Mouse (Mus musculus): Measurements from ENCODE around the gene Crb3. TPM values are rescaled to one million over a fixed set of nuclear protein-coding genes. Genes with fewer than 3 reads are reported as not detected.

The Crb3 gene
- polyA plus RNA-seq, 1 experiment from 2014 or later, result 1.2 TPM

GRCm38 (mm10) chr17:57095855-57096622 lies 37.1 kb downstream of the Crb3 start:
- no peak overlapping the region for H3K9ac ChIP-seq (ENCODE audit: low read length)
- DNase-seq (ENCODE audit: low spot score, missing footprints) (peak; percentile 94), ATAC-seq (ENCODE audit: low FRiP score) (peak; percentile 81)
- no peaks in the 10 kb centered on the region for H3K9me3 ChIP-seq (ENCODE audit: control insufficient read depth, low read length)
- peak overlapping the region; percentile 29 for H3K4me2 ChIP-seq
- H3K27ac ChIP-seq (ENCODE audit: low read depth, low read length), result no peak overlapping the region
- 3% methylated on average over 18 of the region's 19 CpGs for WGBS
- H3K4me1 ChIP-seq (ENCODE audit: control insufficient read depth, insufficient read depth, low read length), result no peaks in the 10 kb centered on the region
- H3K27me3 ChIP-seq (ENCODE audit: control insufficient read depth, insufficient read depth, low read length), result no peaks in the 10 kb centered on the region
- H3K4me3 ChIP-seq (ENCODE audit: low read depth, low read length), result no peak overlapping the region
- H3K36me3 ChIP-seq (ENCODE audit: control insufficient read depth, insufficient read depth, low read length), result no peaks in the 10 kb centered on the region

GRCm38 (mm10) chr17:57096623-57096920 lies 37.7 kb downstream of the Crb3 start:
- Histone ChIP-seq H3K27me3 (ENCODE audit: control insufficient read depth, insufficient read depth, low read length) (no peaks in the 10 kb centered on the region), H3K4me2 (peak overlapping the region; percentile 29), H3K9me3 (ENCODE audit: control insufficient read depth, low read length) (no peaks in the 10 kb centered on the region), H3K4me1 (ENCODE audit: control insufficient read depth, insufficient read depth, low read length) (no peaks in the 10 kb centered on the region), H3K9ac (ENCODE audit: low read length) (no peak overlapping the region), H3K4me3 (ENCODE audit: low read depth, low read length) (no peak overlapping the region), H3K27ac (ENCODE audit: low read depth, low read length) (no peak overlapping the region), H3K36me3 (ENCODE audit: control insufficient read depth, insufficient read depth, low read length) (no peaks in the 10 kb centered on the region)
- 1% methylated on average over 11 of the region's 11 CpGs for WGBS
- ATAC-seq (ENCODE audit: low FRiP score) (peak; percentile 85), DNase-seq (ENCODE audit: low spot score, missing footprints) (peak; percentile 97)

GRCm38 (mm10) chr17:57098321-57098720 lies 39.4 kb downstream of the Crb3 start:
- 83% methylated on average over 5 of the region's 5 CpGs for WGBS

DNA sequence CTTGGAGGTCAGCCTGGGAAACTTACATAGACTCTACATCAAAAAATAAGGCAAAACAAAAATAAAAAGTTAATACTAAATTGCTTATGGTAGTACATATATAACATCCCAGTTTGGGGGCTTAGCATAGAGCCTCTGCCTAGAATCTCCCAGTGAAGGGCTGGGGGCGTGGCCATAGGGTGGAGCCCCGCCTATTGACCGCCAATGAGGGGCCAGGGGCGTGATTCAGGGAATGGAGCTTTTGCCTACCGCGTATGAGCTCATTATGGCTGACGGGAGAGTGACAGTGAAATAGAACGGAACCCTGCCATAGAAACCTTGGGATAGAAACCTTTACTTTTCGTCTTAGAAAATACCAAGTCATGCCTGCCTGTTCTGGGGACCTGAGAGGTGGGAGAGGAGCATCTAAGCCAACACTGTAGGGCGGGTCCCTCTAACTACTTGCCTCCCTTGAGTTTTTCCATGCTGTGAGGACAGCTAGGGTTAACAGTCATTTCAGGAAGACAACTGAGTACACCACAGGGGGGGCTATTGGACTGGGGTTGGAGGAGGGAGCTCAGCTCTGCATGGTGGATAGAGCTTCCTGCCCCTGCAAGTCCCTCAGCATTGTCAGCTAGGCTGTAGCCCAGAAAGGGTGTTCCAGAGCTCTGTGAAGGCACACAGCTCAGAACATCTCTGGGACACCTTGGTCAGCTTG lies 40.9 kb downstream of the Crb3 start:
- Histone ChIP-seq H3K4me2 (no peak overlapping the region), H3K27me3 (ENCODE audit: control insufficient read depth, insufficient read depth, low read length) (no peaks in the 10 kb centered on the region), H3K4me1 (ENCODE audit: control insufficient read depth, insufficient read depth, low read length) (peaks cover 4% of the 10 kb centered on the region; the same call in 1 of the 2 replicates), H3K27ac (ENCODE audit: low read depth, low read length) (no peak overlapping the region), H3K36me3 (ENCODE audit: control insufficient read depth, insufficient read depth, low read length) (no peaks in the 10 kb centered on the region), H3K4me3 (ENCODE audit: low read depth, low read length) (no peak overlapping the region), H3K9ac (ENCODE audit: low read length) (no peak overlapping the region), H3K9me3 (ENCODE audit: control insufficient read depth, low read length) (no peaks in the 10 kb centered on the region)
- peak; percentile 84 for DNase-seq (ENCODE audit: low spot score, missing footprints)
- 9% methylated on average over 10 of the region's 10 CpGs for WGBS
- no peak for ATAC-seq (ENCODE audit: low FRiP score)

More at GRCm38 (mm10) chr17:57098321-57098720, 39.4 kb downstream of the Crb3 start:
- no peaks in the 10 kb centered on the region for H3K36me3 ChIP-seq (ENCODE audit: control insufficient read depth, insufficient read depth, low read length)
- H3K4me3 ChIP-seq (ENCODE audit: low read depth, low read length), result no peak overlapping the region
- H3K27ac ChIP-seq (ENCODE audit: low read depth, low read length), result no peak overlapping the region
- DNase-seq (ENCODE audit: low spot score, missing footprints) (peak; percentile 62), ATAC-seq (ENCODE audit: low FRiP score) (no peak)
- no peaks in the 10 kb centered on the region for H3K9me3 ChIP-seq (ENCODE audit: control insufficient read depth, low read length)
- no peak overlapping the region for H3K9ac ChIP-seq (ENCODE audit: low read length)
- H3K4me2 ChIP-seq, result no peak overlapping the region
- no peaks in the 10 kb centered on the region for H3K4me1 ChIP-seq (ENCODE audit: control insufficient read depth, insufficient read depth, low read length)
- no peaks in the 10 kb centered on the region for H3K27me3 ChIP-seq (ENCODE audit: control insufficient read depth, insufficient read depth, low read length)

DNA sequence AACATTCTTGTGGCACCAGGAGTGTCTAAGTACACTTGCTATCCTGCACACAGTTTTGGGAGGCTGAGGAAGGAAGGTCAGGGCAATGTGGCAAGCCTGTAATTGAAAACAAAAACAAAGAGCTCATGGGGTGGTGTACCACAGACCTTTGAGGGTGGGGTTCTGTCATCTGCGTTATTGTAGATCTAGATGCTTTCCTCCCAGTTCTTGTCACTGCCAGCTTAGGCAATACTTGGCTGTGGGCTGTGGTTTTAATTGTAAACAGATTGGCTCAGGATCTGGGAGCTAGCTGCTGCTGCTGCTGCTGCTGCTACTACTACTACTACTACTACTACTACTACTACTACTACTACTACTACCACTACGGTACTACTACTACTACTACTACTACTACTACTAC lies 43.4 kb downstream of the Crb3 start:
- WGBS, result 95% methylated on average over 2 of the region's 2 CpGs

DNA sequence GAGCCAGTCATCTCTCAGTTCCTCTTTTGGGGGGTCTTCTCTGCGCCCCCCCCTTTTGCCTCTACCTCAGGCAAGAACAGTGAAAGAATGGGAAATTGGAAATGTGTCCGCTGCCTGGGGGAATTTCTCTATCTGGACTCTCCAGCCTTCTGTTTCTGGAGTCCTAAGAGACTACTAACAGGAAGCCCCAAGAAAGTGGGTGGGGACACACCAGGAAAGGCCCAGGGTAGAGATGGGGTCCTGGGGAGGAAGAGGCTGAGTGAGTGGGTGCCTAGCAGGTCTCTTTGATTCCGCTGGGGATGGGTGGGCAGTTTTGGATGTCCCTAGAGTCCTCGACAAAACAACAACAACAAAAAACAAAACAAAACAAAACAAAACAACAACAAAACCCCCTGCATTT lies 45.6 kb downstream of the Crb3 start:
- ATAC-seq (ENCODE audit: low FRiP score) (peak; percentile 19; the same call in 1 of the 2 replicates), DNase-seq (ENCODE audit: low spot score, missing footprints) (no peak)
- no peaks in the 10 kb centered on the region for H3K27me3 ChIP-seq (ENCODE audit: control insufficient read depth, insufficient read depth, low read length)
- H3K9me3 ChIP-seq (ENCODE audit: control insufficient read depth, low read length), result no peaks in the 10 kb centered on the region
- no peak overlapping the region for H3K27ac ChIP-seq (ENCODE audit: low read depth, low read length)
- H3K4me1 ChIP-seq (ENCODE audit: control insufficient read depth, insufficient read depth, low read length), result peaks cover 9% of the 10 kb centered on the region
- H3K9ac ChIP-seq (ENCODE audit: low read length), result peak overlapping the region; percentile 82
- peak overlapping the region; percentile 84 for H3K4me2 ChIP-seq
- H3K36me3 ChIP-seq (ENCODE audit: control insufficient read depth, insufficient read depth, low read length), result no peaks in the 10 kb centered on the region
- H3K4me3 ChIP-seq (ENCODE audit: low read depth, low read length), result peak overlapping the region; percentile 65
- WGBS, result 40% methylated on average over 4 of the region's 4 CpGs

More for the DNA sequence above, 43.4 kb downstream of the Crb3 start:
- Histone ChIP-seq H3K4me1 (ENCODE audit: control insufficient read depth, insufficient read depth, low read length) (peaks cover 9% of the 10 kb centered on the region), H3K36me3 (ENCODE audit: control insufficient read depth, insufficient read depth, low read length) (no peaks in the 10 kb centered on the region), H3K4me2 (no peak overlapping the region), H3K4me3 (ENCODE audit: low read depth, low read length) (no peak overlapping the region), H3K9ac (ENCODE audit: low read length) (no peak overlapping the region), H3K9me3 (ENCODE audit: control insufficient read depth, low read length) (no peaks in the 10 kb centered on the region), H3K27me3 (ENCODE audit: control insufficient read depth, insufficient read depth, low read length) (no peaks in the 10 kb centered on the region), H3K27ac (ENCODE audit: low read depth, low read length) (no peak overlapping the region)
- ATAC-seq (ENCODE audit: low FRiP score) (no peak), DNase-seq (ENCODE audit: low spot score, missing footprints) (peak; percentile 35)

- Histone ChIP-seq H3K27ac (ENCODE audit: low read depth, low read length) (no peak within 1 kb of the TSS), H3K4me2 (peak within 1 kb of the TSS; percentile 84), H3K9ac (ENCODE audit: low read length) (peak within 1 kb of the TSS; percentile 82), H3K36me3 (ENCODE audit: control insufficient read depth, insufficient read depth, low read length) (no peaks in the 10 kb centered on the region), H3K4me3 (ENCODE audit: low read depth, low read length) (peak within 1 kb of the TSS; percentile 65), H3K9me3 (ENCODE audit: control insufficient read depth, low read length) (no peaks in the 10 kb centered on the region), H3K27me3 (ENCODE audit: control insufficient read depth, insufficient read depth, low read length) (no peaks in the 10 kb centered on the region), H3K4me1 (ENCODE audit: control insufficient read depth, insufficient read depth, low read length) (peaks cover 9% of the 10 kb centered on the region)
- ATAC-seq (ENCODE audit: low FRiP score) (peak; percentile 90), DNase-seq (ENCODE audit: low spot score, missing footprints) (peak; percentile 97)
- WGBS, result under 1% methylated on average over 53 of the region's 61 CpGs
Observed at GRCm38 (mm10) chr17:57105181-57106034, 46.5 kb downstream of the Crb3 start, which contains the start of gene Tnfsf9. Tnfsf9 (plus strand) TSS chr17:57105325.

DNA sequence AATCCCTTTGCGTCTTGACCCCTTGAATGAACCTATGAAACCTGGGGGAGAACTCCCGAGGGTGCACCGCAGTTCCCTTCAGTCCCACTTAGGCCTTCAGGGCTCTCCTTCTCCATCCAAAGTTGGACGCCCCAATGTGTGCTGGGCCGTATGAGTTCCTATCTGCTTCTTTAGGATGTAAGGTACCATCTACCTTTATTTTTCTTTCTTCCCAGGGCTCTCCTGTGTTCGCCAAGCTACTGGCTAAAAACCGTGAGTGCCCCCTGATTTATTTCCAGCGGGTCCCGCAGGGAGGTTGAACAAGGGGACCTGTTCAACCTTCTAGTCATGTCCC lies 47.1 kb downstream of the Crb3 start:
- DNase-seq (ENCODE audit: low spot score, missing footprints), result peak; percentile 89
- H3K4me1 ChIP-seq (ENCODE audit: control insufficient read depth, insufficient read depth, low read length), result peaks cover 9% of the 10 kb centered on the region
- no peaks in the 10 kb centered on the region for H3K36me3 ChIP-seq (ENCODE audit: control insufficient read depth, insufficient read depth, low read length)
- no peaks in the 10 kb centered on the region for H3K9me3 ChIP-seq (ENCODE audit: control insufficient read depth, low read length)
- H3K9ac ChIP-seq (ENCODE audit: low read length), result peak overlapping the region; percentile 82
- 7% methylated on average over 9 of the region's 9 CpGs for WGBS
- no peak for ATAC-seq (ENCODE audit: low FRiP score)
- peak overlapping the region; percentile 65 for H3K4me3 ChIP-seq (ENCODE audit: low read depth, low read length)
- no peak overlapping the region for H3K27ac ChIP-seq (ENCODE audit: low read depth, low read length)
- peak overlapping the region; percentile 84 for H3K4me2 ChIP-seq
- no peaks in the 10 kb centered on the region for H3K27me3 ChIP-seq (ENCODE audit: control insufficient read depth, insufficient read depth, low read length)
